Mouse (Mus musculus) ES-CJ7 (cell line): Measurements from ENCODE around the gene Slc6a21.

ENCODE experiments used
- DNase-seq: peaks from one replicate; pipeline ENCODE4 v3.0.0; 2011; ENCODE audit warnings: low read depth, low spot score

Gene Slc6a21

GRCm38 (mm10) chr7:45277136-45277760, at the start of gene Slc6a21:
Gene Slc6a21, plus strand, starts transcription at chr7:45277513.
- peak; percentile 62 for DNase-seq

DNA sequence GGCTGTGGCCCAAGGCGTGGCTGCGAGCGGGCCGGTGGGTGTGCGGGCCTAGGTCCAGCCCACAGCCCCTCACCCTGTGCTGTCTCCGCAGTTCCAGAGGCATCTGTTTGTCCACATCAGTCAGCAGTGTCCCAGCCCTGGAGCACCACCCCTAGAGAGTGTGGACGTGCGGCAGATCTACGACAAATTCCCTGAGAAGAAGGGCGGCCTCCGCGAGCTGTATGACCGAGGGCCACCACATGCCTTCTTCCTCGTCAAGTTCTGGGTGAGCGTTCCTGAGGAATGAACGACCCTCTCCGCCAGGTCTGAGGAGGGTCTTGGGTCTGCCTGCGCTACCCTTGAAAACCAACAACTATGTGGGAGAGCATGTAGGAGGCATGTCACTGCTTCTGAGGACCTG, 48.8 kb upstream of the Slc6a21 start:
- no peak for DNase-seq

DNA sequence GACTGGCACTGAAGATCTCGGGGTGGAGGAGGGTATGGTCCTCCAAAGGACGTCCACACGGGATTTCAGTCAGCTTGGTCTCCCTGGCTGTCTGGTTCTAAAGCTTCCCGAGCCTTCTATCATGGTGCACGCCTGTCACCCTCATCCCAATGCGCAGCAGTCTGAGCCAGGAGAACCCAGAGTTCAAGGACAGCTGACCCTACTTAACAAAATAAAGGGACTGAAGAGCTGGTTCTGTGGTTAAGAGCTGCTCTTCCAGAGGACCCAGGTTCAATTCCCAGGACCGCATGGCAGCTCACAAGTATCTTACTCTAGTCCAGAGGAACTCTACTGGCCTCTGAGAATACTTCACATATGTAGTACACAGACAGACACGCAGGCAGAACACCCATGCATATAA, 48.3 kb upstream of the Slc6a21 start:
- DNase-seq: peak; percentile 75

DNA sequence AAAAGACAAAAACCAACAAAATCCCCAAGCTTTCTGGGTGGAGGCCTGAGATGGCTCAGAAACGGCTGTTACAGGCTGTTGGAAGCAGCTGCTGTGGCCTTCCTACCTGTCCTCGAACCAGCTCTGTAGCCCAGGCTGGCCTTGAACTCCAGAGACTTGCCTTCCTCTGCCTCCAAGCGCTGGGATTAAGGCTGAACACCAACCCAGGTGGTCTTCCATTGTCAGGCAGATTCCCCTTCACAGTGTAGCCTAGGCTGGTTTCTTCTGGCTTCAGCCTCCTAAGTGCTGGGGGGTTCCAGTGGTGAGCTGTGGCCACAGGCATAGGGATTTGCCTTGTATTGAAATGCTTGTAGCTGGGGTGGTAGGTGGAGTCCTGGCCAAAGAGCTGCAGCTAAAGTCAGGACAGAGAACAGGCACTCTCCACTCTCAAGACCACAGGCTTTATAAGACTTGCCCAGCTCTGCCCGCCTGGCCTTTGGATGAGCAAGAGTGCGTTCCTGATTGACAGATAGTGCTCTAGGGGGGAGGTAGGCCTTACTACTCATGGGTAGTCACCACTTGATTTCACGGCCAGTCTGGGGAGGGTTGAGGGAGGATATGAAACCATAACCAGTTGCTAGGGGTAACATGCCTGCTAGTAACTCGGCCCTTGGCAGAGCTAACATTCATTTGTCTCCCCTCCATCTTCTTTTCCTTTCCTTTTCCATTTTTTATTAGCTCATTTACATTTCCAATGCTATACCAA, 47.7 kb upstream of the Slc6a21 start:
- DNase-seq: peak; percentile 98

GRCm38 (mm10) chr7:45231192-45231591, 46.1 kb upstream of the Slc6a21 start:
- DNase-seq: no peak

DNA sequence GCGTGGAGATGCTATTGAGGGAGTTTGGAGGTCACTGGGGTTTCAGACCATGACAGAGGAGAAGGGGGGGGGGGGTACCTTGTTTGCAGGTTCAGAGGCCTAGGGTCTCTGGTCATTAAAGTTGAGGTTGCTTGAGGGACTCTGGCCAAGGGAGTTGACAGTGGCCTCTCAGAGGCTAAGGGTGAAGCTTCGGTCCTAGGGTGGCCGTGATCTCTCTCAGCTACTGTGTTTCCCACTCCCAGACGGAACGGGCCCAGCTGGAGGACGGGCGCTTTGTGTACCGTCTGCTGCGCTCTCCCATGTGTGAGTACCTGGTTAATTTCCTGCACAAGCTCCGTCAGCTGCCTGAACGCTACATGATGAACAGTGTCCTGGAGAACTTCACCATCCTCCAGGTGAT, 45.4 kb upstream of the Slc6a21 start:
- no peak for DNase-seq

GRCm38 (mm10) chr7:45232716-45233465, 44.4 kb upstream of the Slc6a21 start:
- no peak for DNase-seq

- no peak for DNase-seq
Observed at GRCm38 (mm10) chr7:45233580-45234332, 43.6 kb upstream of the Slc6a21 start.

GRCm38 (mm10) chr7:45234333-45234841, 42.9 kb upstream of the Slc6a21 start:
- DNase-seq: peak; percentile 74

DNA sequence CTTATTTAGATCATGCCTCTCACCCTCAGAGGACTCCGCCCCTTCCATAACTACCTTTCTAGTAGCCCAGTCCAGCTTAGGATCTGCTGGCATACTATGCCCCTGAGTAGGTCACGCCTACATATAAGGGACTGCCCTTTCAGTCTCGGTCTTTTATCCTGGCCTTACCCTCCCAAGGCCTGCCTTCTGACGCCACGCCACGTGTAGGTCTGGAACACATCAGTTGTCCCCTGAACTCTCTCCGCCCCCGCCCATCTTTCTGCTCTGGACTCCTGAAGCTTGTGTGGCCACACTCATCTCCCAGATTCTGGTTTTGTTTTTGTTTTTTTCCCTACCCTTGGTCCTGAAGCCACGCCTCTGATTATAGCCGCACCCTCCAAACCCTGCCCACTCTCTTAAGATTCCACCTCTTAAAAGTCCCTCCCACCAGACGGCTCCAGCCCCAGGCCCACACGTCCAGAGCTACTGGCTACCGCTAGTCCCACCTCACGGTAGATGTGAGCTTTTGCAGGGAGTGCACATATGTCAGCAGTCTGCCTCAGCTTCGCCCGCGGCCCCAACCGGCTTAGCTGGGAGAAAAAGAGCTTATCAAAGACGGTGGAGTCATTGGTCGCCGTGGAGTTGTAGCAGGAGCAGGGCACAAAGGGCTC, 42.3 kb upstream of the Slc6a21 start:
- peak; percentile 89 for DNase-seq

GRCm38 (mm10) chr7:45235656-45236180, 41.6 kb upstream of the Slc6a21 start:
- no peak for DNase-seq

DNA sequence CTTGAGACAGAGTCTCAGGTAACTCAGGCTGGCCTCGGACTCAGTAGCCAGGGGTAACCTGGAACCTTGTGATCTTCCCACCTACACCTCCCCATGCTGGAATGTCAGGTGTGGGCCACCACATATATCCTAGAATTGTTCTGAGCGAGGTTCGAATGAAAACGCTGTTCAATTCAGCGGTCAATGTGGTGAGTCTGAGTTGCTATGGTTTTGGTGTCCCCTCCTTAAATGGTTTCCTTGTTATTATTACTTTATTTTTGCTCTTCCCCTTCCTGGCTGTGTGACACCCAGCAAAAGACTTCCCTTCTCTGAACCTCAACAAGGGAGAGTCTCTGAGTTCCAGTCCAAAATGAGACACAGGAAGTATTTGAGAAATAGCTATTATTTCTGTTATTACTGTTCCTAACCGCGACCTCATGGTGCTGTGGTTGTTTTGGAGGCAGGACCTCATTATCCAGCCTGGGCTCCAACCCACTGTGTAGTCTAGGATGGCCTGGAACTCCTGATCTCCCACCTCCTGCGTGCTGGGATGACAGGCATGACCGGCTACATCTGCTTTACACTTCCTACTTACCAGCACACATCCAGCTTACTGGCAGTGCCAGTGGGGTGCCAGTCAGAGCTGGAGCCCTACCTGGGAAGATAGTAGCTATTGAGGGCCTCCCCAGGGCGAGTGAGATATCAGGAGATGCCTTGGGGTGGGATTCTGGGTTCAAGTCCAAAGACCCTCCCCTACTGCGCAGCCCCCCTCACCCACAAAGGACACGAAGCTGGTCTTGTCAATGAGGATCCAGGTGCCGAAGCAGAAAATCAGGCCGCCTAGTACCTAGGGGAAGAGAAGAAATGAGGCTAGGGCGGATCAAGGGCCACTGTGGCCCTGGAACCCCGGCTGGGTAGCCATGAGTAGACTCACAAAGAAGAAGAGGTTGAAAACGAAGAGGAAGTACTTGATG, 39.3 kb upstream of the Slc6a21 start:
- DNase-seq: no peak

- peak; percentile 75 for DNase-seq
Observed at GRCm38 (mm10) chr7:45238723-45239496, 38.4 kb upstream of the Slc6a21 start, which contains the start of gene Cd37. Gene Cd37, minus strand, starts transcription at chr7:45239115.

- DNase-seq: no peak
Observed at GRCm38 (mm10) chr7:45240109-45240508, 37.2 kb upstream of the Slc6a21 start.

DNA sequence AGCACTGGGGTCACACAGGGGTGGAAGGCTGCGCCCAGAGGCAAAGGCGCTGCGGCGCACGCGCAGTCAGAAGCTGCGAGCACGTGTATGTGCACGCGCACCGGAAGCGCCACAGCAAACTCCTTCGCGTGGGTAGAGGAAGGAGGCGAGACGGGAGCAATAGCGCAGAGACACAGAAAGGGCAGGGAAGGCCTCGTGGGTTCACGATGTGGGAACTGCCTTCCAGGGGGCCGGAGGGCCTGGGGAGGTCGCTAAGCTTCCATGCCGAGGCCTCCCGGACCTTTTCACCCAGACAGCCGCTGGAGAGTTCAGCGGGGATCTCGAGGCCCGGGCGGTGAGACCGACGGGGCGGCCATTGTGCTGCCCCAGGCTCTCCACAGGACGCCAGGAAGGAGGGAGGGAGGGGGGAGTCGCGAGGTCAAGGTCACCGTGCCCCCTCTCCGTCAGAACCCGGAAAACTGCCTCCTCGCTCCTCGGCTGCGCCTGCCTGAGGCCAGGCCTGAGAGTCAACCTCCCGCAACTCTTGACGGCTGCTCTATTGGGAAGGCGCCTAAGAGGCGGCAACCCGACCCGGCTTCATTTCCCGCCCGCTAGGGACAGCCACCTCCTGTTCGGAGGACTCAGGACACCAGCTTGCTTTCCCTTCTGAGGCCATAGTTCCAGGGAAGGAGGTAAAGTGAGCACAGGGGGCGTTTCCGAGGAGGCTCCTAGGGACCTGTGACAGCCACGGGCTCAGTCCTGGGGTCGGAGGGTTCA, 36.5 kb upstream of the Slc6a21 start, which contains the start of gene Slc6a16:
TSS of gene Slc6a16 (plus strand) at position 453 of the 756 bp plus-strand sequence.
- DNase-seq: peak; percentile 95

DNA sequence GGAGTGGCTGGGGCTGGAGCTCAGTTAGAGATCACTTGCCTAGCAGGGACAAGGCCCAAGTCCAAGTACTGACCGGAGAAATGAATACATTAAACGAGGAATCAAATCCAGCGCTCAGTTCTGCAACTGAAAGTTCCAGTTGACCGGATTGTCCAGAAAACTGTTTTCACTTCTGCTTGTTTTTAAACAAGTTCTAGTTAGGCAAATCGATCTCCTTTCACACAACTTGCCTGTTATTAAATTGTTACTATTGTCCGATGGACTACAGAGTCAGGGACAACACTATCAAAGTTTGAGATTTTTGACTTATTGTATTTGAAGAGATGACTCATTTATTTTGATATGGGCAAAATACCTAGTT, 35.9 kb upstream of the Slc6a21 start:
- DNase-seq: no peak

DNA sequence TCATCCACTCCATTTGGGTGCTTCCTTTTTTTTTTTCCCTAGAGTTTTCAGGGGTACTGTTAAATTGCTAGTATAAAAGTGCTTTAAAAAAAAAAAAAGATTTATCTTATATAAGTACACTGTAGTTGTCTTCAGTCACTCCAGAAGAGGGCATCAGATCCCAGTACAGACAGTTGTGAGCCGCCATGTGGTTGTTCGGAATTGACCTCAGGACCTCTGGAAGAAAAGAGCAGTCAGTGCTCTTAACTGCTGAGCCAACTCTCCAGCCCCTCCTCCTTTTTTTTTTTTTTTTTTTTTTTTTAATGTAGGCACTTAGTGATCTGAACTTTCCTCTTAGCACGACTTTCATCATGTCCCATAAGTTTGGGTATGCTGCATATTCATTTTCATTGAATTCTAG, 29.6 kb upstream of the Slc6a21 start:
- DNase-seq: peak; percentile 91

GRCm38 (mm10) chr7:45253806-45254205, 23.5 kb upstream of the Slc6a21 start:
- no peak for DNase-seq
